Mouse (Mus musculus) forebrain, embryonic 14.5 days (tissue): ENCODE measurements around the gene Padi1. TPM values are rescaled to one million over a fixed set of nuclear protein-coding genes. Genes with fewer than 3 reads are reported as not detected.
A peak's percentile ranks its signal among the peaks of the same experiment; 100 is the strongest.

Source experiments
- ATAC-seq: fragments of 200-750 bp; cut with Nextera tagmentation; 2 replicates; pipeline ENCODE4 v1.8.0; 2017; ENCODE audit warnings: mild to moderate bottlenecking, moderate library complexity
- DNase-seq: peaks from one replicate; pipeline ENCODE4 v3.0.0-alpha.2; 2015; ENCODE audit warnings: low spot score
- H3K27ac ChIP-seq: fragments of 300-500 bp; sonication (generic); 2 replicates; pipeline ENCODE4 v1.5.1; 2014; ENCODE audit warnings: low read depth, mild to moderate bottlenecking, control low read depth, low read length, moderate library complexity
- H3K27me3 ChIP-seq: fragments of 300-500 bp; sonication (generic); replicated peaks from 2 replicates; pipeline ENCODE4 v1.6.1; 2014; ENCODE audit warnings: low read length, control low read depth, mixed read lengths; ENCODE audit not compliant: control insufficient read depth, insufficient read depth
- H3K36me3 ChIP-seq: fragments of 300-500 bp; sonication (generic); 2 replicates; pipeline ENCODE4 v1.6.1; 2014; ENCODE audit warnings: low read length, control low read depth; ENCODE audit not compliant: control insufficient read depth, insufficient read depth
- H3K4me1 ChIP-seq: fragments of 300-500 bp; sonication (generic); 2 replicates; pipeline ENCODE4 v1.6.1; 2014; ENCODE audit warnings: antibody characterized with exemption, low read length, control low read depth; ENCODE audit not compliant: control insufficient read depth, insufficient read depth
- H3K4me2 ChIP-seq: fragments of 300-500 bp; sonication (generic); 2 replicates; pipeline ENCODE4 v1.6.1; 2014; ENCODE audit warnings: mild to moderate bottlenecking, control low read depth, low read length
- H3K4me3 ChIP-seq: fragments of 300-500 bp; sonication (generic); 2 replicates; pipeline ENCODE4 v1.5.1; 2014; ENCODE audit warnings: low read depth, low read length, control low read depth
- H3K9ac ChIP-seq: fragments of 300-500 bp; sonication (generic); 2 replicates; pipeline ENCODE4 v1.6.1; 2014; ENCODE audit warnings: mild to moderate bottlenecking, low read length, control low read depth, moderate library complexity
- H3K9me3 ChIP-seq: fragments of 300-500 bp; sonication (generic); replicated peaks from 2 replicates; pipeline ENCODE4 v1.6.1; 2016; ENCODE audit warnings: low read length, control low read depth, mixed read lengths; ENCODE audit not compliant: control insufficient read depth
- WGBS: fragments of 180-500 bp; shearing (Covaris S2); extraction: QIAGEN DNeasy Blood & Tissue Kit; methylation state at CpG from one replicate; pipeline ENCODE4 v1.1.7; 2014; 5-methylcytosine and 5-hydroxymethylcytosine counted together
- polyA plus RNA-seq: library from polyadenylated mRNA; unstranded; fragments of >200 nt; fragmentation: Nextera tagmentation; extraction: Ambion mirVana; gene quantifications from 2 replicates; pipeline ENCODE4 v1.2.1, GENCODE M21; 2014

Padi1 gene
- polyA plus RNA-seq, 1 experiment from 2014 or later: not detected

- H3K27ac ChIP-seq: no peak overlapping the region
- peak; percentile 19 for DNase-seq
- H3K9ac ChIP-seq: no peak overlapping the region
- H3K36me3 ChIP-seq: no peaks in the 10 kb centered on the region
- WGBS: 61% methylated on average over 10 of the region's 10 CpGs
- no peaks in the 10 kb centered on the region for H3K9me3 ChIP-seq
- no peak overlapping the region for H3K4me2 ChIP-seq
- 0 out of 2 replicates have a peak, but pooled peaks cover 3% of the 10 kb centered on the region for H3K27me3 ChIP-seq
- no peak for ATAC-seq
- H3K4me1 ChIP-seq: peaks cover 4% of the 10 kb centered on the region; the same call in 1 of the 2 replicates
- H3K4me3 ChIP-seq: no peak overlapping the region
Observed at GRCm38 (mm10) chr4:140815996-140816917, 29.3 kb downstream of the Padi1 start.

- 70% methylated on average over 5 of the region's 5 CpGs for WGBS
- no peaks in the 10 kb centered on the region for H3K36me3 ChIP-seq
Observed at GRCm38 (mm10) chr4:140815496-140815895, 30.1 kb downstream of the Padi1 start.

GRCm38 (mm10) chr4:140814241-140815225 lies 31.0 kb downstream of the Padi1 start:
- Histone ChIP-seq H3K9ac (no peak overlapping the region), H3K27ac (no peak overlapping the region), H3K27me3 (0 out of 2 replicates have a peak, but pooled peaks cover 3% of the 10 kb centered on the region), H3K36me3 (no peaks in the 10 kb centered on the region), H3K4me3 (no peak overlapping the region), H3K4me2 (peak overlapping the region; percentile 37), H3K4me1 (peaks cover 4% of the 10 kb centered on the region; the same call in 1 of the 2 replicates), H3K9me3 (no peaks in the 10 kb centered on the region)
- ATAC-seq (no peak), DNase-seq (peak; percentile 28)
- WGBS: 23% methylated on average over 36 of the region's 36 CpGs

More at GRCm38 (mm10) chr4:140815496-140815895, 30.1 kb downstream of the Padi1 start:
- Histone ChIP-seq H3K27me3 (0 out of 2 replicates have a peak, but pooled peaks cover 3% of the 10 kb centered on the region), H3K4me2 (no peak overlapping the region), H3K9me3 (no peaks in the 10 kb centered on the region), H3K4me3 (no peak overlapping the region), H3K4me1 (peaks cover 4% of the 10 kb centered on the region; the same call in 1 of the 2 replicates), H3K9ac (no peak overlapping the region), H3K27ac (no peak overlapping the region)
- DNase-seq (no peak), ATAC-seq (no peak)

GRCm38 (mm10) chr4:140813358-140814185 lies 32.0 kb downstream of the Padi1 start:
- WGBS: 13% methylated on average over 12 of the region's 13 CpGs
- Histone ChIP-seq H3K4me3 (no peak overlapping the region), H3K36me3 (no peaks in the 10 kb centered on the region), H3K4me2 (peak overlapping the region; percentile 37), H3K27me3 (0 out of 2 replicates have a peak, but pooled peaks cover 3% of the 10 kb centered on the region), H3K27ac (no peak overlapping the region), H3K9ac (no peak overlapping the region), H3K4me1 (peaks cover 4% of the 10 kb centered on the region; the same call in 1 of the 2 replicates), H3K9me3 (no peaks in the 10 kb centered on the region)
- DNase-seq (no peak), ATAC-seq (no peak)

GRCm38 (mm10) chr4:140812609-140813008 lies 33.0 kb downstream of the Padi1 start:
- 28% methylated on average over 9 of the region's 14 CpGs for WGBS
- H3K27ac ChIP-seq: no peak overlapping the region
- DNase-seq: peak; percentile 56
- 0 out of 2 replicates have a peak, but pooled peaks cover 3% of the 10 kb centered on the region for H3K27me3 ChIP-seq
- H3K36me3 ChIP-seq: no peaks in the 10 kb centered on the region
- H3K9ac ChIP-seq: no peak overlapping the region
- H3K4me2 ChIP-seq: no peak overlapping the region
- H3K4me3 ChIP-seq: no peak overlapping the region
- peaks cover 4% of the 10 kb centered on the region; the same call in 1 of the 2 replicates for H3K4me1 ChIP-seq
- 0 out of 2 replicates have a peak, but pooled peaks have one; percentile 26 for ATAC-seq
- no peaks in the 10 kb centered on the region for H3K9me3 ChIP-seq

- 77% methylated on average over 8 of the region's 8 CpGs for WGBS
Observed at GRCm38 (mm10) chr4:140812191-140812590, 33.4 kb downstream of the Padi1 start.

GRCm38 (mm10) chr4:140810458-140811260 lies 34.9 kb downstream of the Padi1 start, which contains the start of gene Padi3:
Gene Padi3 (minus strand): TSS chr4:140810648.
- H3K4me2 ChIP-seq: no peak within 1 kb of the TSS
- no peak for ATAC-seq
- 73% methylated on average over 15 of the region's 16 CpGs for WGBS
- no peaks in the 10 kb centered on the region for H3K36me3 ChIP-seq
- no peak within 1 kb of the TSS for H3K4me3 ChIP-seq
- H3K9me3 ChIP-seq: no peaks in the 10 kb centered on the region
- H3K27me3 ChIP-seq: 0 out of 2 replicates have a peak, but pooled peaks cover 3% of the 10 kb centered on the region
- no peak within 1 kb of the TSS for H3K9ac ChIP-seq
- peaks cover 4% of the 10 kb centered on the region; the same call in 1 of the 2 replicates for H3K4me1 ChIP-seq
- no peak within 1 kb of the TSS for H3K27ac ChIP-seq
- DNase-seq: no peak

More at GRCm38 (mm10) chr4:140812191-140812590, 33.4 kb downstream of the Padi1 start:
- Histone ChIP-seq H3K27ac (no peak overlapping the region), H3K9ac (no peak overlapping the region), H3K4me2 (no peak overlapping the region), H3K27me3 (0 out of 2 replicates have a peak, but pooled peaks cover 3% of the 10 kb centered on the region), H3K9me3 (no peaks in the 10 kb centered on the region), H3K4me1 (peaks cover 4% of the 10 kb centered on the region; the same call in 1 of the 2 replicates), H3K36me3 (no peaks in the 10 kb centered on the region), H3K4me3 (no peak overlapping the region)
- ATAC-seq (no peak), DNase-seq (no peak)
